Mouse (Mus musculus) adrenal gland, postnatal 10 days (tissue): ENCODE measurements at regions not wholly inside any gene's neighbourhood (a gene's known extent, or its start where the extent isn't known, plus 50 kb on each side); places are given as distances from the start of the nearest gene placed in this dataset.
"Not testable (repeated sequence)": the region's sequence is repeated elsewhere in the genome, so short reads cannot be mapped to it uniquely, and the experiment has no call there.

ENCODE experiments used
- DNase-seq: peaks from one replicate; pipeline ENCODE4 v3.0.0; 2021; ENCODE audit warnings: mixed read lengths

DNA sequence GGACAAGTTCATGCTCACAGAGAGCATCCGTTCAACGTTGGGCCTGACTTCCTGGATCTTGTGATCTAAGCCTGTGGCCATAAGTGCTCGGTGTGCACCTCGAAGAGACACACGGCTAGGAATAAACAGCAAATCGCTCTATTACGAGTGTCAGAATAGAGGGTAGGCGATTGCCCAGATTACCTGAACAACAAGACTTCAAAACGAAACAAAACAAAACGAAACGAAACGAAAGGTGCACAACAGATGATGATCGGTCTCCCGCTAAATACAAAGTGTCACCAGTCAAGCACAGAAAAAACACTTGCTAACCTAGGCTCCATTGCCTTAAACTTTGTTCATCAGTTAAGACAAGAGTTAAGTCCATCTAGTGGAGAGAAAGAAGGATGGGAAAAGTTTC lies 67.4 kb downstream of the Pdia4 start:
- not testable (repeated sequence) for DNase-seq

DNA sequence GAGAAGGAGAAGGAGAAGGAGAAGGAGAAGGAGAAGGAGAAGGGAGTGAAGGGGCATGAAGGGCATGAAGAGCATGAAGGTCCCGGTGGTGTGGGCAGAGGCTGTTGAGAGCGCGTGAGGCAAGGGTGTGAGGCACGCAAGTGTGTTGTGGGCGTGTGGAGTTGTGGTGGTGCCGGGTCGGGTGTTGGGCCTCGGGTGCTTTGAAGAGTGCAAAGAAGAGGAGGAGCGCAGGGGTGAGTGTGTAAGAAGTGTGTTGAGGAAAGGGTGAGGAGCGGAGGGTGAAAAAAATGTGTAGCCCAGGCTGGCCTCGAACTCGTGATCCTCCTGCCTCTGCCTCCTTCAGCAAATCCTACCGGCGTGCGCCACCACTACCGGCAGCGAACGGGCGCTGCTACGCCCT lies 69.4 kb downstream of the Pdia4 start:
- DNase-seq, result not testable (repeated sequence)

DNA sequence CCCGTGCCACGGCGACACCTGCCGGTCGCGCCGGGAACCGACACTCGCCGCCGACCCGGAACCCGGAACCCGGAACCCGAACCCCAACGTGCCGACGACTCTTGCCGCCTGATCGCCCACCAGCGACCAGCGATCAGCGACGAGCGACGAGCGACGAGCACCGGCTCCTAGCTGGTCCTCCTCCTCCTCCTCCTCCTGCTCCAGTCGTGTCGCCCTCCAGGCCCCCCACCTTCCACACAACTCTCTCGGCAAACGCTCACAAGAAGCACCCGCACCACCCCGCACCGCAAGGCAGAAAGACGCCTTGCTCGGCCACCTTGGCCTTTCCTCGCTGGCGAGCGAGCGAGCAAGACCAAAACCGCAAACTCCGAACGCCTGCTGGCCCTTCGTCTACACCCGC lies 73.0 kb downstream of the Pdia4 start:
- not testable (repeated sequence) for DNase-seq

DNA sequence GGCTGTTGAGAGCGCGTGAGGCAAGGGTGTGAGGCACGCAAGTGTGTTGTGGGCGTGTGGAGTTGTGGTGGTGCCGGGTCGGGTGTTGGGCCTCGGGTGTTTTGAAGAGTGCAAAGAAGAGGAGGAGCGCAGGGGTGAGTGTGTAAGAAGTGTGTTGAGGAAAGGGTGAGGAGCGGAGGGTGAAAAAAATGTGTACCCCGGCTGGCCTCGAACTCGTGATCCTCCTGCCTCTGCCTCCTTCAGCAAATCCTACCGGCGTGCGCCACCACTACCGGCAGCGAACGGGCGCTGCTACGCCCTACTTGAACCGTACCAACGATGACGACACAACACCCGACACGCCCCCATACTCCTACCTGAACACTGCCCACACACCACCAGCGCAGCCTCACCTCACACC lies 73.5 kb downstream of the Pdia4 start:
- peak; percentile 75 for DNase-seq

DNA sequence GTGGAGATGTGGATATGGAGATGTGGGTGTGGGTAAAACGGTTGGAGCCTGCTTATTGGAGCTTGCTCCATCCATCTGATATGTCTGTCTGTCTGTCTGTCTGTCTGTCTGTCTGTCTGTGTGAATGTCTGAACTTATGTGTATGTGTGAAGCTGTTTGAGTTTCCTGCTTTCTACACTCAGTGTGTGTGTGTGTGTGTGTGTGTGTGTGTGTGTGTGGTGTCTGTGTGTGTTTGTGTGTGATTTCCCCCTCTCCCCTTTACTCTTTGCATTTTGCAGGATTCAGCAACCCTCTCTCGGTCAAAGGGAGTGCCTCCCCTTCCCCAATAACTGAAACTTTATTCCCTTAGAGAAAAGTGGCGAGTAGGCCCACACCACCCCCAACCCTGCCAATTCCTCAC lies 75.3 kb downstream of the Pdia4 start:
- not testable (repeated sequence) for DNase-seq
